Mouse (Mus musculus): ENCODE measurements around the gene Dok5. TPM values are rescaled to one million over a fixed set of nuclear protein-coding genes. Genes with fewer than 3 reads are reported as not detected.

The Dok5 gene
- total RNA-seq, 2 experiments from 2014 or later = not detected

DNA sequence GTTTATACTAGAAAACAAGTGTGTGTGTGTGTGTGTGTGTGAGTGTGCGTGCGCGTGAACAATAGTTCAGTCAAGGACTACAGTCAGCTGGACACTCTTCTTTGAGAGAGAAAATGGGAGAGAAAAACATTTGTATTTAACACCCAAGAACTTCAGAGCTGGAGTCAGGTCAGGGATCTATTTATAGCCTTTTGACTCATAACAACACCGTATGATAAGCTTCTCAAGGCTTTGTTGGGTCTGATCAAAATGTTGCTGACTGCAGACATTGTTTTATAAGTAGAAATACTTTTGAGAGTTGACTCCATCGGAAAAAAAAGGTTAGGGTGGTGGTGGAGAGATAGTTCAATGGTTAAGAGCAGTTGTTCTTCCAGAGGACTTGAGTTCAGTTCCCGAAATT is 120.7 kb downstream of the Dok5 start:
- ATAC-seq (replicated peaks; ENCODE audit: poor library complexity, severe bottlenecking) = no peak

DNA sequence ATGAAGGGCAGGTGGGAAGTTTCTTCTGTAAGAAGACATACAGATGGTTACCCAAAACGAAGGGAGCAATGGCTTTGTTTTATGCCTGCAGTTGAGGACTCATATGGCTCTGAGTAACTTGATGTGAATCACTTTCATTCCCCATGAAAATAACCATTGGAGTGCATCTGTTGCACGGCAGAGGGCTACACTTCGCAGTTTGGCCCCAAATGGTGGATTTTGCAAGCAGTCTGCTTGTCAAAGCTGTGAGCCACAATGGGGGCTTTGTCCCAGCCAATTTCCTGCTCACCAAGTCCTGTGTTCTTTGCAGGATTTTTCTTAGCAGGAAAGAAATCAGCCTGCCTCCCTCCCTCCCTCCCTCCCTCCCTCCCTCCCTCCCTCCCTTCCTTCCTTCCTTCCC is 123.6 kb downstream of the Dok5 start:
- no peak for ATAC-seq (replicated peaks; ENCODE audit: poor library complexity, severe bottlenecking)

DNA sequence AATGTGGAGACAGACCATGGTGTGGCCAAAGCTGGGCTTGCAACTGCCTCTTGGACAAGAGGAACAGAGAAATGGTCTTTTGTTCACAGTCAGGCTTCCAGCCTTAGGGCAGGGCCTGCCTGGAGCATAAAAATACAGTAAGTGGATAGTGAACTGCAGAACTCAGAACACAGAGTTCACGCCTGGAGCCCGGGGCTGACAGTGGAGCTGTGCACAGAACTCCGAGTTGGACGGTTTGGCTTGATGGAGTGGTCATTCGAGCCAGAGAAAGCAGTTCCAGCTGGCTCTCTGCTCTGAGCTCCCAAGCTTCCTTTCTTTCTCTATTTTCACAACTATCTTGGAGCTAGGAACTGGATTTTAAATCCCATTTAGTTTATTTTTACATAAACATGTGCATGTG is 124.5 kb downstream of the Dok5 start:
- no peak for ATAC-seq (replicated peaks; ENCODE audit: poor library complexity, severe bottlenecking)

DNA sequence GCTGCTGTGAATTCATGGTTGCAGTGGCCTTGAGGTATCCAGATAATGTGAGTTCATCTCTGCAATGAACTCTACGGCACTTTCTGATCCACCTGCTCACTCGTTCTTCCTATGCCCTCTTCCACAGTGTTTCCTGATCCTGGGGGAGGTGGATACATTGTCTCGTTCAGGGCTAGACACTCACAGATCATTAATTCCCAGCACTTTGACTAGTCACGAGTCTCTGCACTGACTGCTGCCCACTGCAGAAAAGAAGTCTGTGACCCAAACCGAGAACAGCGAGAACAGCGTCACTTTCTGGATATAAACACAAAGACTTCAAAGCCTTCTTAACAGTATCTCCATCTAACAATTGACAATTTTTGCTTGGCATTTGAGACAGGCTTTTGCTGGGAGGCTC is 125.9 kb downstream of the Dok5 start:
- ATAC-seq (replicated peaks; ENCODE audit: poor library complexity, severe bottlenecking) = no peak

DNA sequence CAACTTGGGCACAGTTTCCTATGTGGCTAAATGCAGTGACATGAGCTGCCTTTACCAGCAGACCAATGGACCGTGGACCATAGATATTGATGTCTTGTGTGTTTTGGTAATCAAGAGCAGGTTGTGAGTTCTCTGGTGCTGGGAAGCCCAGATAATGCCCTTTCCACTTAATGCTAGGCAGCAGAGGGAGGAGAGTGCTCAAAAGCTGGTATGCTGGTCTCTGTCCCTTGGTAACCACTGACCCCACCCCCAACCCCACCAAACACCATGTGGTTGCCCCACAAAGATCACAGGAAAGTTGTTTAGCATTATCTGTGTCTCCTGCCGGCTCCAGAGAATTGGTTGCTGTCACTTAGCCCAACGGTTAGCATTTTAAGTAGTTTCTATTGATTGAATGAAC is 127.0 kb downstream of the Dok5 start:
- ATAC-seq (replicated peaks; ENCODE audit: poor library complexity, severe bottlenecking) = no peak

DNA sequence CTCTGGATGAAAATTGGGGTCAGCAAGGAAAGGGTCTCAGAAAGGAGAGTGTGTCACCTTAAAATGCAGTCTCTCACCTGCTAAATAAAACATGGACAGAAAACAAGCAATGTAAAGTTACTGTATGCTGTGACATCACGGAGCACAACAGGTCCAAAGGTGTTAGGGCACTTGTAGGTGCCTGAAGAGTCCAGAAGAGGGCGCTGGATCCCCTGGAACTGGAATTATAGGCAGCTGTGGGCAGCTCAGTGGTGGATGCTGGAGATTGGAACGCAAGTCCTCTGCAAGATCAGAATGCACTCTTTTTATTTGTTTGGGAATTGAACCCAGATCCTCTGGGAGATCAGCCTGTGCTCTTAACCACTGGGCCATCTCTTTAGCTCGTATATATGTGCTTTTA is 129.0 kb downstream of the Dok5 start:
- no peak for ATAC-seq (replicated peaks; ENCODE audit: poor library complexity, severe bottlenecking)

DNA sequence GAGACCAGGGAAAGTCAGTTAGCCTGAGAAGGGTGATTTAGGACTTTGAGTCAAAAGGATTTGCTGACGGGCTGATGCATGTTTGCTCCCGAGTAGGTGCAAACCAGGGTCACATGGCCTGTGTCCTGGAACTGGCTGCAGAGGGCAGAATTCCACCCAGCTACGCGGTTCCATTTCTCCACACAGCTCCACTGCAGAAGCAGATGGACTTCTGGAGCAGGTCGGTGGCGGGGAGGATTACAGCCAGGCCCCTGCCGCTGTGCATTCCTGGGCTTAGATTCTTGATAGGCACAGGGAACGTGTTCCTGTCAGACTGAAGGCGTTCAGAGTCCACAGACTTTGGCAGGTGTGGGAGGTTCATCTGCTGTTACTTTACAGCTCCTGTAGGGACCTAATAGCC is 131.2 kb downstream of the Dok5 start:
- ATAC-seq (replicated peaks; ENCODE audit: poor library complexity, severe bottlenecking) = no peak

DNA sequence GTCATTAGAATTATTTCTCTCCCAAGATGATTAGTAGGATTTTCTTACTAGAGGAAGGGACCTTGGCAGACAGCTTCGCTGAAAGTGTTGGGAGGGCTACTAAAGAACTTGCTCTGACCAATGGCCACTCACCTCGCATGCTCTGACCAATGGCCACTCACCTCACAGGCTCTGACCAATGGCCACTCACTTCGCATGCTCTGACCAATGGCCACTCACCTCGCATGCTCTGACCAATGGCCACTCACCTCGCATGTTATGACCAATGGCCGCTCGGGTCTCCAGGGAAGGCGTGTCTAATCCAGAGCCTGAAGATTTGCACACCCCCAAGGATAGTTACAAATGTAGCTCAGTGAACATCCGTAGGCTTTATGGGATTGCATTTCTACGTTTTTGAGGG is 131.6 kb downstream of the Dok5 start:
- no peak for ATAC-seq (replicated peaks; ENCODE audit: poor library complexity, severe bottlenecking)

DNA sequence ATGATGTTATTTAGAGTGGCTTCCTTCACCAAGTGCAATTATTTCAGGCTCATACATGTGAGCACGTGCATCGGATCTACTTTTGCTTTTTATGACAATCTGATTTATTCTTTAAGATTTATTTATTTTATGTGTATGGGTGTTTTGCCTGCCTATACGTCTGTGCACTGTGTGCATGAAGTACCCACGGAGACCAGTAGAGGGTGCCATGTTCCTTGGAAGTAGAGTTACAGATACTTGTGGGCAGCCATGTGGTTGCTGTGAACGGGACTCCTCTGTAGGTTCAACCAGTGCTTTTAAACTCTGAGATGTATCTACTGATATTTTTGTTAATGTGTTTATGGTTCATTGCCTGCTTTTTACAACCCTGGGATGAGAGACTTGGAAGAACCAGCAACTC is 132.4 kb downstream of the Dok5 start:
- ATAC-seq (replicated peaks; ENCODE audit: poor library complexity, severe bottlenecking) = peak; percentile 52

DNA sequence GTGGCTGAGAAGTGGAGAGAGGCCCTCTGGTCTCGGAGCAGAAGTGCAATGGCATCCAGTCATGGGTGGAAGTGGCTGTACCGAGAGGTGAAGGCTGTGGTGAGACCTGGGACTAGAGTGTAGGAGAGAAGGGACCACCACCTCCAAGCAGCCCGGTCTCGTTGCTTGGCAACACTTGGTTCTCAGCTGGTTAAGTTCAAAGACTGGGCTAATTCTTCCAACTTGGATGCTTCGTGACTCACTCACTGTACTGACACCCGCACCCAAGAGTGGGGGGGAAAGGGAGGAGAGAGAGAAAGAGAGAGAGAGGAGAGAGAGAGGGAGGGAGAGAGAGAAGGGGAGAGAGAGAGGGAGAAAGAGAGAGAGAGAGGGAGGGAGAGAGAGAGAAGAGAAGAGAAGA is 133.2 kb downstream of the Dok5 start:
- no peak for ATAC-seq (replicated peaks; ENCODE audit: poor library complexity, severe bottlenecking)

DNA sequence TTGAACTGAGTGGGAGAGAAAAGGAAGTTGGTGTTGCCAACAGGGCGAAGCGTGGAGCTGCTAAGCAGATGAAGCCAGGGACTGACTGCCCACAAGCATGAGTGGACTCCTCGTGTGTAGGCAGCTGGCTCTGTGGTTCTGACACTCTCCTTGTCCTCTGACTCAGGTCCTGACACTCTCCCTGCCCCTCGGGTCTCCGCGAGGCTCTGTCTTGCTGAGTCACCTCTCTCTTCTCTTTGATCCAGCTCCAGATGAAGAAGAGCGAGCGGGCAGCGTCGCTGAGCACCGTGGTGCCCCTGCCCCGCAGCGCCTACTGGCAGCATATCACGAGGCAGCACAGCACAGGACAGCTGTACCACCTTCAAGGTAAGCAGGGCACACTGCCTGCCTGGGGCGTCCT is 139.0 kb downstream of the Dok5 start:
- ATAC-seq (replicated peaks; ENCODE audit: poor library complexity, severe bottlenecking) = no peak

DNA sequence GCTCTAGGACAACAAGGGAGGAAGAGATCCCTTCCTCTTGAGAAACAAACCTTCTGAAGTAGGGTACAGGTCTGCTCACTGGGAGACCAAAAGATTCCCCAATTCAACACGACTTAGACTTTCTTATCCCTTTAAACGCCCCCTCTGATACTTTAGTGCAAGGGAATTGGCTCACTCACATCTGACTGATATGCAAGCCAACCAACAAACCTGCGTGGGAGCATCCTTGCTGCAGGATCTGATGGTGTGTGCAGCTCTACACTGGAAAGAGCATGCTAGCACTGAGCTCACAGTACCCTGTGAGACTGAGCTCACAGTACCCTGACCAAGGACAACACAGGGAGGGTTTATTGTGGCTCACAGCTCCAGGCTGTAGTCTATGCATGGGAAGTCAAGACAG is 139.9 kb downstream of the Dok5 start:
- no peak for ATAC-seq (replicated peaks; ENCODE audit: poor library complexity, severe bottlenecking)

DNA sequence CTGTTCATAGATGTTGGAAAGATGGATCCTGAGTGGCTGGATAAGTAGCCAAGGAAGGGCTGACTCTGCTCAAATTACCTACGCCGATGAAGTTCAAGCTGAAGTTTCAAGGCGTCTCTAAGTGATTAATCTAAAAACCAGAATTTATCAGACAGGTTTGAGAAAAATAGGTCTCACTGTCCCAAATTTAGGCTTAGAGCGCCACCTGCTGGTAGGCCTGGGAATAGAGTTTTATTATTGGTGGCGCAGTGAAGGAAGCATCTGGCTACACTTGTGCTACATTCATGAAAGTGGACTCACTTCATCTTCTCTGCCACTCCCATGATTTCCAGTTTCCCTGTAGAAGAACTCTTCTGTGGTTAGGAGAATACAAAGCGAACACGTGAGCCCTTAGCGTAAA is 141.8 kb downstream of the Dok5 start:
- ATAC-seq (replicated peaks; ENCODE audit: poor library complexity, severe bottlenecking) = peak; percentile 67

DNA sequence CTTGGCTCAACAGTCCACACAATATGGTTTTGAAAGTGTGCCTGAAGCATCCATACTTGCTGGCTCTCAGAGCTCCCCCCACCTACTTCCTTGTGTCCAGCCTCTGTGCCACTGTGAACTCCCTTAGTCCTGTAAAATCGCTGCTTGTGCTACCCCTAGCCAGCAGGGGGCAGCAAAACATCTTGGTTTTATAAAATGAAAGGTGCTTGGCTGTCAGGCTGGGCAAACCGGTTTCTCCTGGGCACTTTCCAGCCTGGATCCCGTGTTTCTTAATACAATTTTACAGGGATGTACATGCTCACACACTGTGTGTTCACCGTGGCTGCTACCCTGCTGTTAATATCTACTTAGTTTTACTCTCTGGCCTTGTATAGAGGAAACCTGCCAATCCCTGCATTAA is 145.9 kb downstream of the Dok5 start:
- peak; percentile 83 for ATAC-seq (replicated peaks; ENCODE audit: poor library complexity, severe bottlenecking)

DNA sequence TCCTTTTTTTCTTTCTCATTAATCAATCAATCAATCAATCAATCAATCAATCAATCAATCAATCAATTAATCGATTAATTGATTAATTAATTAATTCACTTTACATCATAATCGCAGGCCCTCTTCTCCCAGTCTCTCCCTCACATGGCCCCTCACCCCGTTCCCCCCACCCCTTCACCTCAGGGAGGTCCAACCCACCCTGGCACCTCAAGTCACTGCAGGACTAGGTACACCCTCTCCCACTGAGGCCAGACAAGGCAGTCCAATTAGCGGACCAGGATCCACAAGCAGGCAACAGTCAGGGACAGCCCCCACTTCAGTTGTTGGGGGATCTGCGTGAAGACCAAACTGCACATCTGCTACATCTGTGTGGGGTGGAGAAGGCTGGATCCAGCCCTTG is 146.3 kb downstream of the Dok5 start:
- ATAC-seq (replicated peaks; ENCODE audit: poor library complexity, severe bottlenecking) = no peak

DNA sequence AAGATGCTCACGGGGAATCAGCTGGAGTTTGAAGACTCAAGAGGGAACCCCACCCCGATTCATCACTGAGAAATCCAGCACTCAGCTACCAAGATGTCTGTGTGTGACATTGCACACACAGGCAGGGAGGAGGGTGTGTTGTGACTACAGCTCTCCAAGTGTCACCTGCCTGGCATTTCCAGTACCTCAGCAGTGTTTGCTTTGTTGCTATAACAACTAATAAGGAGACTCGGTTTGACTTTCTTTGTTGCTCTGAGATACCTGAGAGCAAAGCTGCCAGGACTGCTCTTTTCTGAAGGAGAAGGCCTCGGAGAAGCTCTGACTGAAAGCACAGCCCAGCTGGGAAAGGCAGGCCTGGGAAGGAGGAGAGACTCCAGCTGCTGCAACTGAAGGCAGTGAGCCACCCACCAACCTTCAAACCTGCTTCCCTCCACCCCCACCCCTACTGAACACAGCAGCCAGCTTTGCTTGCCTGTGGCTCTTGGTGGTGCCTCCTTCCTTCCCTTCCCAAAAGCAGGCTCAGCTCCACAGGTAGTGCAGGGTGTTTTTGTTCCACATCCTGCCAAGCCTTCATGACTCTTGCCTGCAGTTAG is 152.7 kb downstream of the Dok5 start:
- no peak for ATAC-seq (replicated peaks; ENCODE audit: poor library complexity, severe bottlenecking)

DNA sequence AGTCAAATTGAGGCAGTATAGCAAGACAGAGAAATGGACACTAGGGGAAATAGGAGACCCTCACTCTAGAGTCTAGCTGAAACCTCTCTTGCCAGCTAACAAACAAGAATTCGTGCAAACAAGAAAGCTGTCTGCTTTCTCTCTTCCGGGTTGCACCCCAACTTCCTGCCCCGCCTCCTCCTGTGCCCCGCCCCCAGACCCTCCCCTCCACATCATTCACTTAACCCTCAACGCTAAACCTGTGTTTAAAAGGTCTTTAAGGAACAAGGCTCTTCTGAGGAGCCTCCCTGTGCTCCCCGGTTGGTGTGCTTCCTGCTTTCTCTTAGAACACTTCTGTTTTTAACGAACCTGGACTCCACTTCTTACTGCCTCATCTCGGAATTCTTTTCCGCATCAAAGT is 156.4 kb downstream of the Dok5 start:
- peak; percentile 35; the same call in 1 of the 2 replicates for ATAC-seq (replicated peaks; ENCODE audit: poor library complexity, severe bottlenecking)

DNA sequence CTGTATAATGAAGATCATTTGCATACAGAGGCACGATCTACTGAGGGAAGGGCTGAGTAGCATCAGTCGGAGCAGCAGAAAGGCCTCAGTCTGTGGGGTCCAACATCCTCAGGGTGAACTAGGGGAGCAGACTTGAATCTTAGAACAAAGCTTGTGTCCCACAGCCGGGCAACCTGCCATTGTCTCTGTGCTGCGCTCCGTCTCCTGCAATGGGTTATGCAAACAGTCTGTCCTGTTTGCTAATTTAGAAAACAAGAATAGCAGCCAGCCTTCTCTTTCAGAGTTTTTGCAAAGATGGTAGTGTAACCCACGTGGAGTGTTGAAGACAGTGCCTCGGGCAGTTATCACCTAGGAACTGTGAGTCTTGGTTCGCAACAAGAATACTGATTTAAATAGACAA is 163.5 kb downstream of the Dok5 start:
- ATAC-seq (replicated peaks; ENCODE audit: poor library complexity, severe bottlenecking) = no peak

DNA sequence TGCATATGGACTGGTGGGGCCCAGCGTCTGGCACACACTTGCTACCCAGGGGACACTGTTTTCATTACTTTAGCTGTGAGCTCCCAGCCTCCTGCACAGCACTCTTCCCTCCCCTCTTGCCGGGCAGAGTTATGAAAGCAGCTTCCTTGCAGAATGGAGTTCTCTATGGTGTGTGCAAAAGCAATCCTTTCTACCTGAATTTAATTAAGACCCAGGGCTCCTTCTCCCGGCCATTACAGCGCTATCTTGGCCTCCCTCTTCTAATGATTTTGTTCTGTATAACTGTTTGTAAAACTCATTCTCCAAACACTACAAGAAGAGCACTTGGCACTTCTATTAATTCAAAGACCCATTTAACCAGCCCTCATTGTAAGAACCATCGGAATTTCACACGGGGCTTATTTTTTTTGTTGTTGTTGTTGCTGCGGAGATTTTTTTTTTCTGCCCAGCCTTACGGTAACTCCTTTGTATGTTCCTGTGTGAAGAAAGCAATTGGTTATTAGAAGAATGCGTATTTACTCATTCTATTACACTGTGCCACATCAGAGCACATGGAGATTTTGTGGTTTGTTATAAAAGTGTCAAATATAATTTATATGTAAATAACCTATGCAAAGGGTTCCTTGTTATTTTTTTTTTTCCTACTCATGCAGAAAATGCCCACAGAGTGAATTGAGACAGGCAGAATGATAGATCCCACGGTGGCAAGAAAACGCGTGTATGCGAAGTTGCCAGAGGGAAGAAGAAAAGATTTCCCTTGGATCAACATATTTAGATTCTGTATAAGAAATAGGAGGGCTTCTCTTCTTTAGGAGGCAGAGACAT is 170.8 kb downstream of the Dok5 start:
- ATAC-seq (replicated peaks; ENCODE audit: poor library complexity, severe bottlenecking) = no peak

DNA sequence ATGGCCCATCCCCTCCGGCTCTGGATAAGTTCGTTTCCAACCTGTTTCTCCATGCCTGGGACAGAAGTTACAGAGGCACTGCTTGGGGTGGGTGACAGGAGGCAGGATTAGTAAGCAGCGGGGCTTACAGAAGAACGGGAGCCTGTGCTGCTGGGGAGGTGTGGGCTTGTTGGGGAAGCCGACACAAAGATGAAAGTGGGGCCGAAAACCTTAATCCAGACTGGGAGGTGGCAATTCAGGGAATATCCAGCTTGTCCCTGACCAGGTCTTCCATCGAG is 171.4 kb downstream of the Dok5 start:
- ATAC-seq (replicated peaks; ENCODE audit: poor library complexity, severe bottlenecking) = no peak

DNA sequence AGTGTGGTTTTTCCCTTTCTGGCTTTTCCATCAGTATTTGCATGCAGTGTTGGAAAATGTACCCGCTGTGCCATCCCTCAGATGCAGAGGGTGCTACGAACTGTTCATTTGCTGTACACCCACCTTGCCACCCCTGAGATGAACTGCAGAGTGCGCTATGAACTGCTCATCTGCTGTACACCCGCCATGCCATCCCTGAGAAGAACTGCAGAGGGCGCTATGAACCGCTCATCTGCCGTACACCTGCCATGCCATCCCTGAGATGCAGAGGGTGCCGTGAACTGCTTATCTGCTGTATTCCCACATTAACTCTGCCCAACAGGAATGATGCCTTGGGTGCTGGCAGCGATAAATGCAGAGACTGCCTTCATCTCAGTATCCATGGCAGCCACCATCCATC is 171.8 kb downstream of the Dok5 start:
- no peak for ATAC-seq (replicated peaks; ENCODE audit: poor library complexity, severe bottlenecking)

DNA sequence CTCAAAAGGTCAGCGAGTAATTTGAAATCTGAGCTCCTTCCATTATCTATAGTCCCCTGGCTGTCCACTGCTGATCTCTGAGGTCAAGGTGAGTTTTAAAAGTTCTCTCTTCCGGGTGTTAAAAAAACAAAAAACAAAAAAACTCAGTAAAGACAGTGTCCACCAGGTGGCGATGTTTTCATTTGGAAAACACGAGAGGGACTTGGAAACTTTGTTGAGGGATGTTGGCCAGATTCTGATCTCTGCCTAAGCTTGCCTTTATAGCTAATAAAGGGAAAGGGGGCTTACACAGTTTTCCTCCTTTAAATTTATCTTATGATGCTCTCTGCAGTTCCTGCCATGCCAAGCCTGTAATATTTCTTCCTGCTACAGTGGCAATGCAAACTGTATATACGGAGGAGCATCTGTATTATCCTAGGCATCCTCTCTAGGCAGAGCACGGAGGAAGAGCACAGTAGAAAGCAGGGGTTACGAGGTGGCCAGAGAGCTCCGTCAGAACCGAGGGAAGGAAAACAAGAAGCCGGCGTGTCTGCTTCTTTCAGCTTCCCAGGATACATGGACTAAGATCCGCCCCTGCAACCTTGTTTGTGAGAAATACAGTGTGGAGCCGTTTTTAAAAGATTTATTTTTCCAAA is 181.1 kb downstream of the Dok5 start:
- ATAC-seq (replicated peaks; ENCODE audit: poor library complexity, severe bottlenecking) = peak; percentile 42

Data from granulocyte monocyte progenitor cell, adult 5-6 weeks (primary cell).